Mouse (Mus musculus) heart, adult 2 months (tissue): Measurements from ENCODE around the gene Rnf4.

Source experiments
- CTCF ChIP-seq: fragments of 200-600 bp; IDR thresholded peaks from 2 replicates; pipeline ENCODE4 v1.8.1; 2022; ENCODE audit warnings: antibody characterized with exemption, mild to moderate bottlenecking, moderate library complexity
- EP300 ChIP-seq: fragments of 200-500 bp; IDR thresholded peaks from 2 replicates; pipeline ENCODE4 v1.6.1; 2011; ENCODE audit warnings: low read depth, low read length, control low read depth; ENCODE audit not compliant: insufficient read depth
- POLR2A ChIP-seq: fragments of 200-500 bp; IDR thresholded peaks from 2 replicates; pipeline ENCODE4 v1.6.1; 2011; ENCODE audit warnings: mild to moderate bottlenecking, low read depth, low read length, control low read depth; ENCODE audit not compliant: insufficient read depth

GRCm38 (mm10) chr5:34295141-34295540 is 40.9 kb upstream of the Rnf4 start:
- TF ChIP-seq CTCF (no peak), POLR2A (no peak), EP300 (no peak)
